Mouse (Mus musculus): Measurements from ENCODE around the gene Phldb3. TPM values are rescaled to one million over a fixed set of nuclear protein-coding genes. Genes with fewer than 3 reads are reported as not detected.

Gene Phldb3
- under 1 TPM; 0.34 to 0.64 TPM for total RNA-seq (2021)
- long read RNA-seq, experiment 1: 0 reads
- long read RNA-seq, experiment 2: 0 reads

DNA sequence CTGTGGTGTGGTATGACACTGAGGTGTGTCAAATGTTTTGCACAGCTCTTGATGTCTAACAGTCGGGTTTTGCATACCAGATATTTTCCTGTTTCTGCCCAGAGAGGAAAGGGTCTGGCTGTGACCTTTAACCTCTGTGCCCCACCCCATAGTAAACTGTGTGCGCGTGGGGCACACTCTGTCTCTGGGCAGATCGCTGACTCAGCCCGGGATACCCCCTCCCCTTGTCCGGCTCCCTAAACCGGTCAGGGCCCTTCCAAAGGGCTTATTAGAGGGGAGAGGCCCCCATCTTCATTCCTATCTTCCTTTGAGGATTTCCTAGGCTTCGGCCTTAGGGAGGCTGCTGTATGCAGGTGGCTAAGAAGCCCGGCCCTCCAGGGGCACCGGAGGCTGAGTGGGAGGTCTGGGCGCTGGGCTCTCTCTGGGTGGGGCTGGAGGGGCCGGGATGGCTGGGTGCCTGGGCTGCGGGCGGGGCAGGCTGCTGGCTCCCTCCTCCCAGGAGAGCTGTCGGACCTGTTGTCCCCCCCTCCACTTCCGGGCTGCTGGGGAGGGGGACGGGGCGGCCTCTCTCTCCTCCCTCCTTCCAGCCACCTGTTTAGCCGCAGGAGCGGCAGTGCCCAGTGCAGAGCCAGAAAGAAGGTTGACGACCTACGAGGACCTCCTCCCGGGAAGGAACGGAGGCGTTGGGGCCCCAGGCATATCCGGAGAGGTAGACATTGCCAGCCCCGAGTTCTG, at the start of gene Phldb3:
Gene Phldb3, plus strand, starts transcription at position 620 of the 735 bp plus-strand sequence.
- DNase-seq (ENCODE audit: low spot score): no peak

GRCm38 (mm10) chr7:24561450-24561849, 49.1 kb upstream of the Phldb3 start:
- no peak for DNase-seq (ENCODE audit: low spot score)

GRCm38 (mm10) chr7:24563191-24563836, 47.2 kb upstream of the Phldb3 start:
- no peak for DNase-seq (ENCODE audit: low spot score)

DNA sequence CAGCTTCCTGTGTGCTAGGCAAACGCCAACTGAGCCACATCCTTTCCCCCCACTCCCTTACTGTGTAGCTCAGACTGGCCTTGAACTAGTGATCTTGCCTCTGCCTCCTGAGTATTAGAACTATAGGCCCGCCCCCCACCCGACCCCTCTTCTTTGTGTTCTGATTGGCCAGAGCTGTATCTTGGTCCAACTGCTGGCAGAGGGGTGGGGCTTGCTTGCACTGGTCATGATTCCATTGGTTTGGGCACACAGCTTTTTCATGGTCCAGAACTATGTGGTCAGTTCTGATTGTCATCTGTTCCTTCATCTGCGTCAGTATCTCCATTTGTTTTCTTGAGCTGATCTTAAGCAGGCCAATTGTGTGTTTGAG, 46.7 kb upstream of the Phldb3 start:
- no peak for DNase-seq (ENCODE audit: low spot score)

DNA sequence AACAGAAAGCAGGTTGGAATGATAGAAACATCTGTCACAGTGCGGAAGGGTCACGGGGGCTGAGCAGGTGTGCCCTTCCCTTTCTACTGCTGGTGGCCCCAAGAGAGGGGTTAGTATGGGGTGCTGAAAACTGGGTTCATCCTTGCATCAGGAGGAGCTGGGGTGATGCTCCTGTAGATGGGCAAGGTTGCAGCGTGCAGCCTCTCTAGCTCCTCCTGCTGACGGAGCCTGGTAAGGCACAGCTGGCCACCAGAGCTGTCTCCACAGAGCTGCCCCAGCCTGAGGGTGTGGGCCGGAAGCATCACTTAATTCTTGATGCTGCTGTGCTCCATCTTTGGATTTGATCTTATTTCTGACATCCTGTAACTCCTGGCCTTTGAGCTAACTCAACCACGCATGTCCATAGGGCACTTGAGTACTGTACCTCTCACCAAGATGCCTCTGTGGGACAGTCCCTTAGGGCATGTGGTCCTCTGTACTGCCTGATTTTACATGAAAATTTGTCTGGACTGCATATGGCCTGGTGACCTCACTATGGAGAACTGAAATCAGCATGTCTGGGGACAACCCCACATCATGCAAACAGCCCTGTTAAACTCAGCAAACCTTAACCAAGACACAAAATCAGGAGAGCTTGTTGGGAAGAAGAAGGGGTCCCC, 45.8 kb upstream of the Phldb3 start:
- peak; percentile 70 for DNase-seq (ENCODE audit: low spot score)

- no peak for DNase-seq (ENCODE audit: low spot score)
Observed at GRCm38 (mm10) chr7:24565627-24566026, 44.9 kb upstream of the Phldb3 start.

DNA sequence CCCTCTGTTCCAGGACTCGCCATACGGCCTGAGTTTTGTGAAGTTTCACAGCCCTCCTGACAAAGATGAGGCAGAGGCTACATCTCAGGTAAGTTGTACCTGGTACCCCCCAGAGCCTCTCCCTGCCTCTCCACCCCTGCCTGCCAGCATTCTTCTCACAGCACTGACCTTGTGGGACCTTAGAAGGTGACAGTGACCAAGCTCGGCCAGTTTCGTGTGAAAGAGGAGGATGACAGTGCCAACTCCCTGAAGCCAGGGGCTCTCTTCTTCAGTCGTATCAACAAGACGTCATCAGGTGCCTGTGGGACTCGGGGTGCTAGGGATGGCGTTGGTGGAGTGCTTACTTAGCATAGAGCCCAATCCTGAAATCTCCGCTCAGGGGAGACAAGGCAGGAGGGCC, 44.4 kb upstream of the Phldb3 start:
- no peak for DNase-seq (ENCODE audit: low spot score)

DNA sequence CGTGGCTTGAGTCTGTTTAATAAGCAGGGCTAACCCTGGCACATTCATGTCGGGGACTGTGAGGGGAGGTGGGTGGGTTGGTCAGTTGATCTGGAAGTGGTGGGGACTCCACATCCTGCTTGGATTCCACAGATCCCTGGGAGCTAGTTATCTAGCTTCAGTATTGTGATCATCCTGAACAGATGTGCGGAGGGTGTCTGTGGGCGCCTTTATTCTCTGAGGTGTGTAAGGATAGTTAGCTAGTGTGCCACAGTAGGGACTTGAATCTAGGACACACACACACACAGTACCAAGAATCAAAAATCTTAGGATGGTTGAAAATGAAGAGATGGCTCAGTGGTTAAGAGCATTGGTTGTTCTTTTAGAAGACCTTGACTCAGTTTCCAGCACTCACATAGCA, 42.1 kb upstream of the Phldb3 start:
- DNase-seq (ENCODE audit: low spot score): no peak

GRCm38 (mm10) chr7:24571071-24571470, 39.5 kb upstream of the Phldb3 start:
- DNase-seq (ENCODE audit: low spot score): no peak

DNA sequence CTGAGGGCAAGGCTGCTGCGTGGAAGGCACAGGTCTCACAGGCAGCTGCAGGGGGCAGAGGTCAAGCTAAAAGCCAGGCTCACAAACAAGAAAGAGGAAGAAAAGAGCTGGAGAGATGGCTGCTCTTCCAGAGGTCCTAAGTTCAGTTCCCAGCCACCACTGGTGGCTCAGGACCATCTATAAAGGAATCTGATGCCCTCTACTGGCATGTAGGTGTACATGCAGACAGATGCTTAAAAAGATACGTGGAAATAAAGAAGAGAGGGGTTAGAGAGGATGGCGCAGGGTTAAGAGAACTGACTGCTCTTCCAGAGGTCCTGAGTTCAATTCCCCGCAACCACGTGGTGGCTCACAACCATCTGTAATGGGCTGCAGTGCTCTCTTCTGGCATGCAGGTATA, 38.1 kb upstream of the Phldb3 start:
- DNase-seq (ENCODE audit: low spot score): no peak

- no peak for DNase-seq (ENCODE audit: low spot score)
Observed at GRCm38 (mm10) chr7:24574224-24574796, 36.3 kb upstream of the Phldb3 start.

DNA sequence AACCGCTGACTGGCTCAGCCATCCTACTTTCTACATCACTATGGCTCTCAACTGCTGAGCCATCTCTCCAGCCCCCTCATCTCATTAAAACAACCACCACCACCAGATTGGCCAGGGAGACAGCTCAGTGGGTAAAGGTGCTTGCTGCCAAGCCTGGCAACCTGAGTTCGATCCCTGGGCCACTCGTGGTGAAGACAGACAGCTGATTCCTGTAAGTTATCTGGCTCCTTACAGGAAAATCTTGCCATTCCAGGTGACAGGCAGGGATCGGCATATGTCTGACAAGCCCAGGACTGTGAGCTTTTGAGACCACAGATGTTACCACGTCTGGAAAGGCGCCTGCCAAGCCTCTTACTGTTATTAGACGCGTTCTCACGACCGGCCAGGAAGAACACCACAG, 32.8 kb upstream of the Phldb3 start:
- no peak for DNase-seq (ENCODE audit: low spot score)

- DNase-seq (ENCODE audit: low spot score): no peak
Observed at GRCm38 (mm10) chr7:24584876-24585275, 25.7 kb upstream of the Phldb3 start.

DNA sequence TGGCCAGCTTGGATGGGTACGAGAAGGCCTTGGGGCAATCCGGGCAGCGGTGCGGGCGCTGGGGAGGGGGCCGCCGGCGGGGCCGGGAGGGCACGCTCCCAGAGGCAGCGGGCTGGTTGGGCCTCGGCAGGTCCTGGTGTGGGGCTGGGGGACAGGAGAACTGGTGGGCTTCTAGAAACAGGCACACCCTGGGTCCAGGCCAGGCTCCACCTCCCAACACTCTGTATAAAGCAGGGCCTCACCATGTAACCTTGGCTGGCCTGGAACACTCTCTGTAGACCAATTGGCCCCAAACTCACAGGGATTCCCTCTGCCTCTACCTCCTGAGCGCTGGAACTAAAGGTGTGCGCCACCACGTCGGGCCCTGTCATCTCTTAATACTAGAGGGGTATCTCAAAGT, 24.6 kb upstream of the Phldb3 start:
- DNase-seq (ENCODE audit: low spot score): no peak

DNA sequence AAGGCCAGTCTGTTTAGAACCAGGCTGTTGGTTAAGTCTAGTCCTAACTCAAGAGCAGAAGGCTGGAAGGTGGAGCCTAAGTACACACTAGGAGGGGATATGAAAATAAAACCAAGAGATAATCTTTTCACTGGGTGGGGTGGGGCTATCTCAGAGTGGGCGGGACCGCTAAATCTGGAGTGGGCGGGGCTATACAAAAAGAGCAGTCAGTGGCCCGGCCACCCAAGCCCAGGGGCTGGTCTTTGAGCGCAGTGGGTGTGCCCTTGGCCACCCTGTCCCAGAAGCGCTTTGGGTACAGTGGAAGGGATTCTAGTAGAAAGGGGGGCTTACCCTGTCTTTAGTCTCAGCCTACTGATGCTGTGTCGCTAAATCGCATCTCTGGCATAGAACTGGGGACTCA, 23.7 kb upstream of the Phldb3 start:
- DNase-seq (ENCODE audit: low spot score): no peak

- DNase-seq (ENCODE audit: low spot score): peak; percentile 21
Observed at GRCm38 (mm10) chr7:24587330-24588105, 23.0 kb upstream of the Phldb3 start, which contains the start of the genes Ethe1 and Zfp575. Gene Ethe1 (plus strand): TSS chr7:24587543. Gene Zfp575 (minus strand): TSS chr7:24587641.

DNA sequence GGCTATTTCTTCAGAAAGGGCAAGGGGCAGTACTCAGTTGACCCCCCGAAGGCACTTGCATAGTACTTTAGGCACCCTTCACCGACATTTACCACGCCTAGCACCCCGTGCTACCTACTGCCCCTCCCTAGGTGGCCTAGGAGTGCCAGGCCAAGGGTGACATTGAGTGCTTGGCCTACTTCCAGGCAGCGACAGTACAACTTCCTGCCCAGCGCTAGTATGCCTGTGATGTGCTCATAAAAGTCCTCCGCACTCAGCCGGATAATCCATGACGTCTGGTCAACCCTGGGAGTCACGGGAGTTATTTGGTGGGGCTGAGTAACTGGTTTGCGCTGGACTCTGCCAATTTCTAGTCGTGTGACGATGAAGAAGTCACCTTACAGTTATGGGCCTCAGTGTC, 22.2 kb upstream of the Phldb3 start:
- no peak for DNase-seq (ENCODE audit: low spot score)

DNA sequence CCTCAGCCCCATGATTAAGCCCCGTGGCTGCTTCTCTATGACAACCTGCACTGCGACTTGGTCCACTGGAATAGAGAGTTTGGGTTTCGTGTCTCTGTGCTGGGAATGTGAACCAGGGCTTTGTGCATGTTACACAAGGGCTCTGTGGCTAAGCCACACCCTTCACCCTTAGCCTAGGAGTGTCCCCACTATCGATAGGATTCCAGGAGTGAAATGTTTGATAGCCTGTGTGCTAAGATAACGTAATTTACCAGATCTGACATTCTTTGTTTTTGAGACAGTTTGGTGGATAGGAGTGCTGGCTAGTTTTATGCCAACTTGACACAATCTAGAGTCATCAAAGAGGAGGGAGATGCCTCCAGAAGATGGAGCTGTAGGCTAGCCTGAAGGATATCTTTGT, 18.8 kb upstream of the Phldb3 start:
- no peak for DNase-seq (ENCODE audit: low spot score)

GRCm38 (mm10) chr7:24592163-24592562, 18.4 kb upstream of the Phldb3 start:
- DNase-seq (ENCODE audit: low spot score): no peak

- DNase-seq (ENCODE audit: low spot score): no peak
Observed at GRCm38 (mm10) chr7:24592781-24593180, 17.8 kb upstream of the Phldb3 start.

GRCm38 (mm10) chr7:24593621-24594308, 16.8 kb upstream of the Phldb3 start:
- peak; percentile 65 for DNase-seq (ENCODE audit: low spot score)

Data from gastrocnemius, adult 18-20 months (tissue).